Mouse (Mus musculus) neural tube, embryonic 15.5 days (tissue): ENCODE results near the gene Donson. TPM values are rescaled to one million over a fixed set of nuclear protein-coding genes. Genes with fewer than 3 reads are reported as not detected.

Experiments used
- ATAC-seq: fragments of 200-750 bp; cut with Nextera tagmentation; 2 replicates; pipeline ENCODE4 v1.8.0; 2017; ENCODE audit warnings: mild to moderate bottlenecking, moderate TSS enrichment, moderate library complexity; ENCODE audit not compliant: low FRiP score
- H3K27ac ChIP-seq: fragments of 300-500 bp; sonication (generic); replicated peaks from 2 replicates; pipeline ENCODE4 v1.5.1; 2015; ENCODE audit warnings: mild to moderate bottlenecking, inconsistent platforms
- H3K27me3 ChIP-seq: fragments of 300-500 bp; sonication (generic); replicated peaks from 2 replicates; pipeline ENCODE4 v1.6.1; 2015; ENCODE audit warnings: inconsistent platforms
- H3K36me3 ChIP-seq: fragments of 300-500 bp; sonication (generic); 2 replicates; pipeline ENCODE4 v1.6.1; 2015; ENCODE audit warnings: inconsistent platforms
- H3K4me1 ChIP-seq: fragments of 300-500 bp; sonication (generic); 2 replicates; pipeline ENCODE4 v1.6.1; 2015; ENCODE audit warnings: inconsistent platforms
- H3K4me2 ChIP-seq: fragments of 300-500 bp; sonication (generic); 2 replicates; pipeline ENCODE4 v1.6.1; 2015; ENCODE audit warnings: inconsistent platforms, mild to moderate bottlenecking, moderate library complexity
- H3K4me3 ChIP-seq: fragments of 300-500 bp; sonication (generic); replicated peaks from 2 replicates; pipeline ENCODE4 v1.5.1; 2015; ENCODE audit warnings: mild to moderate bottlenecking, inconsistent platforms
- H3K9ac ChIP-seq: fragments of 300-500 bp; sonication (generic); replicated peaks from 2 replicates; pipeline ENCODE4 v1.6.1; 2015; ENCODE audit warnings: mild to moderate bottlenecking, inconsistent platforms
- H3K9me3 ChIP-seq: fragments of 300-500 bp; sonication (generic); replicated peaks from 2 replicates; pipeline ENCODE4 v1.6.1; 2016; ENCODE audit warnings: inconsistent platforms
- WGBS: fragments of 180-500 bp; shearing (Covaris S2); methylation state at CpG from one replicate; pipeline ENCODE4 v1.1.7; 2015; ENCODE audit warnings: mixed read lengths; 5-methylcytosine and 5-hydroxymethylcytosine counted together
- polyA plus RNA-seq: library from polyadenylated mRNA; unstranded; fragments of >200 nt; fragmentation: Nextera tagmentation; extraction: Ambion mirVana; gene quantifications from 2 replicates; pipeline ENCODE4 v1.2.1, GENCODE M21; 2015

Gene Donson
- 19.4 and 21.7 TPM in 2 replicates for polyA plus RNA-seq

DNA sequence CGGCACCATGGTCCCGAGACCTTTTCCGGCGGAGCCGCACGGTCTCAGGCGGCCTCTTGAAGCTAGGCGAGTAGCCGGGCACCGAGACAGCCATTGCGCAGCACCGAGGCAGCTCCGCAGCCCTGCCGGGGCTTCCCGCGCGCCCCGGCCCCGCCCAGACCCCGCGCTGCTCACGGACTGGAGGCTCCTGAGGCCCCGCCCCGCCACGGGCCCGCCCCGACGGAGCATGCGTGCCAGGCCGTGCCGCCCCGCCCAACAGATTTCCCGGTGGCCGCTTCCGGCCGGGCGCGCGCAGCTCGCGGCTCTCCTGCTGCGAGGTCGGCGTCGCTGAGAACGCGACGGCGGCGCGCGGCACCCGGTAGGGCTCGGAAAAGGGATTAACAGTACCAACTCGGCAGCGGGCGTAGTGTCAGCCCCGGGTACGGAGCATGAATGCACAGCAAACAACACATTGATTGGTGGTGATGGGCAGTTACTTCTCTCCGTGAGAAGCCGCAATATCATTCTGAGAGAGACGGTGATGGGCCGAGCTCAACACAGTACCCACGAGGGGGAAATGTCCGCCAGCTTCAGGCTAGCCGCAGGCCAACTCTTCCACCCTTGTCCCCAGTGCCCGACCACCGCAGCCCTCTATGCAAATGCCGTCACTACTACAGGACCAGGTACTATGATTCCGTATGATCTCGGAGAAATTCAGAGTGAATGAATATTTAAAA is at the start of gene Donson:
Gene Donson, minus strand, starts transcription at position 152 of the 716 bp plus-strand sequence.
- WGBS, result under 1% methylated on average over 60 of the region's 71 CpGs

DNA sequence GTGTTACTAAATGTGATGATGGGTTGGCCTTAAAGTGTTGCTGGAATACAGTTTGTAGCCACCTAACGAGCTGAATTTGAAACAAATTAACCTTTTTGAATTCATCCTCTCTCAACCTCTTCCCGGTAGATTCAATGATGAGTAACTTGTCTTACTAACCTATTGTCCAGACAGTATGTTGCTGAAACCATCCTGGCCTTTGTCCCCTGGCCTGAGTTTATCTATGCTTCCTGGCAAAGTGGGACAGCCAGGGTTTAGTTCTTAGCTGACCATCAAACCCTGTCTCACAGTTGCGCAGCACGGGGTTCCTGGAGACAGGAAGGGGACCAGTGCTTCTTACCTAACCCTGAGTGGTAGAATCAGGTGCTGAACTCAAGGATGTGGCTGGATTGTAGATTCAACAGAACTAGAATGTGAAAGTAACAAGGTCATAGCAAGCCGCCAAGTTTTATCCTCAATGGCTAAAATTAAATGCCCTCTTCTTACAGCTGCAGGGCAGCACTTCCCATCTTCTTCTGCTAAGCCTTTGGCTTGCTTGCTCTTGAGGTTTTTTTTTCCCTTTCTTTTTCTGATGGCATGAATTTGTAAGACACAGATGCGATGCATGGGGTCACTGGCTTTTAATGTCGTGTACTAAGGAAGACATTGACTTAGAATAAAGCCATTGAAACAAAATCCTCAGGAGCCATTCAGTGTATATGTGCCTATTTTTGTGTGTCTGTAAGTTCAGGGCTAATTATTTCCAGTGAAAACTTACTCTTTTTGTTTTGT is 47.7 kb upstream of the Donson start:
- Histone ChIP-seq H3K27me3 (no peaks in the 10 kb centered on the region), H3K9ac (no peak overlapping the region), H3K27ac (no peak overlapping the region), H3K9me3 (no peaks in the 10 kb centered on the region), H3K4me1 (peaks cover 76% of the 10 kb centered on the region), H3K36me3 (no peaks in the 10 kb centered on the region), H3K4me2 (no peak overlapping the region), H3K4me3 (no peak overlapping the region)
- ATAC-seq, result no peak
- 72% methylated on average over 7 of the region's 7 CpGs for WGBS

More for the DNA sequence above, at the start of gene Donson:
- peak within 1 kb of the TSS; percentile 93 for H3K9ac ChIP-seq
- H3K36me3 ChIP-seq, result peaks cover 26% of the 10 kb centered on the region
- H3K4me1 ChIP-seq, result peaks cover 24% of the 10 kb centered on the region
- no peaks in the 10 kb centered on the region for H3K27me3 ChIP-seq
- peak; percentile 99 for ATAC-seq
- no peaks in the 10 kb centered on the region for H3K9me3 ChIP-seq
- peak within 1 kb of the TSS; percentile 92 for H3K27ac ChIP-seq
- H3K4me3 ChIP-seq, result peak within 1 kb of the TSS; percentile 96
- H3K4me2 ChIP-seq, result peak within 1 kb of the TSS; percentile 70

DNA sequence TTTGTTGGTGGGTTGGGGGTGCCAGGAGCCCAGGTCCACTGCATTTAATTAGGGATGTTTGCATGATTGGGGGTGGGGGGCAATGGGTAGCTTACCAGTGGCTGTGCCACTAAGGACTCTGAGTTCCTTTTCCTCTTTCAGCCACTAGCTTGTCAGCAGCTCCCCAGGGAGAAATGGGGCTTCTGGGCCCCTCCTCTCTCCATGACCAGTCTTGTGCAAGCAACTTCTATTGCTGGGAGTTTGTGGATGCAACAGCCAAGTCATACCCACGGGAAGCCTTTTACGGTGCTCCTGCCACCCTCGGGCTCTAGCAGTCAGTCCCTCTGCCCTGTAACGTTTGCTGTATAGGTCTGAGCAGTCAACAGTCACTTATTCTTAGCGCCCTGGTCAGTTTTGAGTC is 46.2 kb upstream of the Donson start:
- Histone ChIP-seq H3K9me3 (no peaks in the 10 kb centered on the region), H3K4me2 (no peak overlapping the region), H3K9ac (no peak overlapping the region), H3K27ac (no peak overlapping the region), H3K4me3 (no peak overlapping the region), H3K36me3 (no peaks in the 10 kb centered on the region), H3K27me3 (no peaks in the 10 kb centered on the region), H3K4me1 (peaks cover 67% of the 10 kb centered on the region)
- 57% methylated on average over 5 of the region's 5 CpGs for WGBS
- no peak for ATAC-seq

DNA sequence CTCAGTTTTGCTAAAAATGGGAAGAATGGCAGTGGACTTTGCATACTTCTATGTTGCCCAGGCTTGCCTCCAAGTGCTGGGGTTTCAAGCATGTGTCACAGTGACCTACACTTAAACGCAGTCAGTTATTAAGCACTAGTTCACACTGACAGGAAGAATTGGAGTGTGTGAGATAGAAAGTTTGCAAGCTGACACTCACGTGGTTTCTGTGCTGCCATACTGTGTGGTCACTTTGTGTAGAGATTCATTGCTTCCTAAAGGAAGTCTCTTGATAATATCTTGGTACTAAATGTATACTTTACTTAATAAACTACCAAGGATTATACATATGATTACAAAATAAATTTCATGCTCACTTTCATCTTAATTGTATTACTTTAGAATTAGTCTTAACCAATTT is 44.2 kb upstream of the Donson start:
- Histone ChIP-seq H3K4me1 (peaks cover 59% of the 10 kb centered on the region), H3K36me3 (no peaks in the 10 kb centered on the region), H3K27me3 (no peaks in the 10 kb centered on the region), H3K4me3 (no peak overlapping the region), H3K9ac (no peak overlapping the region), H3K4me2 (no peak overlapping the region), H3K9me3 (no peaks in the 10 kb centered on the region), H3K27ac (no peak overlapping the region)
- ATAC-seq, result no peak
- WGBS, result 71% methylated on average over 2 of the region's 2 CpGs

DNA sequence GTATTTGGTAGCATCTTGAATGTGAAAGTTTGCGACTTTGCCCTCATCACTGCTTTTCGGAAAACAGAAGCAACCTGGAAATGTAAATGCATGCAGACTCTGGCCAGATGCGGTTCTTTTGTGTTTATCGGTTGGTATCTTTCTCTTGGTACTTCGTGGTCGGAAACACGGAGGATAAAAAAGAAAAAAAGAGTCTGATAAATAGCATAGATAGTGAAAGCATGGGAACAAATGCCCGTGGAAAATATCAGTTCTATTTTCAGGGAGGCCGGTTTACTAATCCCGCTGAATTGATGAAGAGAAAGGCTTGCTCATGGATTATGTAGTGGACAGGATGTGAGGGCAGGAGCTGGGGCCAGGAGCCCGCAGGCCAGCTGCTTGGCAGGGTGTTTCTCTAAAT is 41.9 kb upstream of the Donson start:
- WGBS, result under 1% methylated on average over 11 of the region's 11 CpGs
- Histone ChIP-seq H3K27ac (peak overlapping the region; percentile 98), H3K36me3 (no peaks in the 10 kb centered on the region), H3K9ac (peak overlapping the region; percentile 78), H3K4me2 (peak overlapping the region; percentile 71), H3K4me3 (peak overlapping the region; percentile 84), H3K9me3 (no peaks in the 10 kb centered on the region), H3K27me3 (no peaks in the 10 kb centered on the region), H3K4me1 (peaks cover 57% of the 10 kb centered on the region)
- no peak for ATAC-seq

DNA sequence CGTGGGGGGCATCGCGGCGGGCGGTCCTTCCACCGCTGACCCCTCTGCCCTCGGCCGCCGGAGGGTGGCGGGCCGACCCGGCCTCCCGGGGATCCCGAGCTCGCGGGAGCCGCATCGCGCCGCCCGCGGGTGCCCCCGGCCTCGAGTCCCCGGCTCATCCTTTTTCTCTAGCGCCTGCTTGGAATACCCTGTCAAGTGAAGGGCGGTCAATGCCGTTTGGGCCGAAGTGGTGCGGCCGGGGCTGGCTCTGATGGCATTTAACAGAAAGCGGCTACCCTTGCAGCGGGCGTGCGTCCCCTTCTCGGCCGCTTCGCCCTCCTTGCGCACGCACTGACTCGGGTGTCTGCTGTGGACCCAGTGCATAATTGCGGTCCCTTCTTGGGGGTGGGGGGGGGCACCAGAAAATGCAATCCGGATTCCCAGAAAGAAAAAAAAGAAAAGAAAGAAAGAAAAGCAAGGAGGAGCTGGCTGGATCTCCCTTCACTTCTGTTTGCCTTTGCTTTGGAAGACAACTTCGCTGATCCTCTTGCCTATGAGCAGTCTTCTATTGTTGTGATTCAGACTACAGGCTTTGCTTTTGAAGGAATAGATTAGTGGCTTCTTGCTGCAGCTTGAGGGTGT is 41.4 kb upstream of the Donson start:
- peak; percentile 2; the same call in 1 of the 2 replicates for ATAC-seq
- Histone ChIP-seq H3K4me3 (peak overlapping the region; percentile 84), H3K4me2 (peak overlapping the region; percentile 71), H3K9me3 (no peaks in the 10 kb centered on the region), H3K27ac (peak overlapping the region; percentile 98), H3K9ac (peak overlapping the region; percentile 78), H3K4me1 (peaks cover 52% of the 10 kb centered on the region), H3K36me3 (no peaks in the 10 kb centered on the region), H3K27me3 (no peaks in the 10 kb centered on the region)
- WGBS, result under 1% methylated on average over 41 of the region's 44 CpGs

DNA sequence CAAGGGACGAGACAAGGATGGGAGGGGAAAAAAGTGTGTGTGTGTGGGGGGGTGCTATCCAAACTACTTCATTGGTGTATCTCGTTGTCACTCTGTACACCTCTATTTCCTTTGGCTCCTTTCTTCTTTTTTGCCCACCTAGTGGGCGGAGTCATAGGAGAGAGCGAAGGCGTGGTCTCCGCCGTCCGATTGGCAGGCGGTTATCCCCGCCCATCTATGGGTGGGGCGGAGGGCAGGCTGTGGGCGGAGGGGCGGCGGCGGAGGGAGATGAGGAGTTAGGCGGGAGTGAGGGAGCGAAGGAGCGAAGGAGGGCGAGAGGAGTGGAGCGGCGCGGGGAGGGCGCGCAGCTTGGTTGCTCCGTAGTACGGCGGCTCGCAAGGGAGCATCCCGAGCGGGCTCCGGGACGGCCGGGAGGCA is 40.5 kb upstream of the Donson start, which contains the start of gene Itsn1:
Gene Itsn1, plus strand, starts transcription at position 216 of the 417 bp plus-strand sequence.
- H3K36me3 ChIP-seq, result 0 out of 2 replicates have a peak, but pooled peaks cover 3% of the 10 kb centered on the region

DNA sequence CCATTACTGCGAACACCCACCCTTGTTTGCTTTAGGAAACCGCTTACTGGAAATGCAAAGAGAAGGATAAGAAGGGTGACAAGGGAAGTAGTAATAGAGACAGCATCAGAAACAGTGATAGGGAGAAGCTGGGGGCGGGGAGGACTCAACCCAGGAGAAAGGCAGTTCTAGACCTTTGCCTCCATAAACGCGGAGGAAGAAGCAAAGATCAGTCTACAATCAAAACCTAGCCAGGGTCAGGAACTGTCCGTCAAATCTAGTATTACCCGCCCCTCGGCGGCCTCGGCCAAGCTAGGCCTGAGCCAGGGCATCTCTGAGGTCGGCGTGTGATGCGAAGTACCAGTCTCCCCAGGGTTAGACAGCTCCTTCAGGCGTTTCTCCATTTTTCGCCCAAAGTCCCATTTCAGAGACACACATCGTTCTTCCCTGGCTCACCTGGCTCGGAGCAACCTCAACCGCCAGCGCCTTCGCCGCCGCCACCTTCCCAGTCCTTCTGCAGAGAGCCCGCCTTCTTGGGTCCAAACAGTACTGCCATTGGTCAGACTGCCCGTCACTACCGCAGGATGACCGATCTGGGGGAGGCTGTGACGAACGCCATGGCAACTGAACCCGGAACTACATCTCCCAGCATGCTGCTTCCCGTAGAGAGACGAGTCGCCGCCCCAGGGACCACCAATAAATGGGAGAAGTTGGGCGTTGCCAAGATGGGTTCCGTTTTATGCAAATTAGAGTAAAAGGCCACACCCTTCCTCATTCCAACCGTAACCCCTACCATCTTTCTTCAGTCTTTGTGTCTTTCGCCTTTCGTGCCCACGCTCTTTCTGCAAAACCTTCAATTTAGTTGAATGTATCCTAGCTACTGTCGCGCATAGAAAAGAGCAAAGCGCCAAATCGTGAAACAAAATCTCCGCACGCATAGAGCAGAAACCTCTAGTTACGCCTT is 39.8 kb upstream of the Donson start, which contains the start of gene Cryzl1:
Gene Cryzl1, minus strand, starts transcription at position 853 of the 943 bp plus-strand sequence.
- Histone ChIP-seq H3K27me3 (no peaks in the 10 kb centered on the region), H3K4me1 (peaks cover 41% of the 10 kb centered on the region), H3K9ac (peak within 1 kb of the TSS; percentile 78), H3K9me3 (no peaks in the 10 kb centered on the region), H3K4me3 (peak within 1 kb of the TSS; percentile 84), H3K4me2 (peak within 1 kb of the TSS; percentile 71), H3K36me3 (0 out of 2 replicates have a peak, but pooled peaks cover 4% of the 10 kb centered on the region), H3K27ac (peak within 1 kb of the TSS; percentile 98)
- ATAC-seq, result peak; percentile 94
- under 1% methylated on average over 46 of the region's 46 CpGs for WGBS

More for the DNA sequence above, 40.5 kb upstream of the Donson start, which contains the start of gene Itsn1:
- Histone ChIP-seq H3K9ac (peak within 1 kb of the TSS; percentile 78), H3K4me2 (peak within 1 kb of the TSS; percentile 71), H3K4me3 (peak within 1 kb of the TSS; percentile 84), H3K4me1 (peaks cover 43% of the 10 kb centered on the region), H3K9me3 (no peaks in the 10 kb centered on the region), H3K27me3 (no peaks in the 10 kb centered on the region), H3K27ac (peak within 1 kb of the TSS; percentile 98)
- WGBS, result under 1% methylated on average over 23 of the region's 33 CpGs
- ATAC-seq, result peak; percentile 94

DNA sequence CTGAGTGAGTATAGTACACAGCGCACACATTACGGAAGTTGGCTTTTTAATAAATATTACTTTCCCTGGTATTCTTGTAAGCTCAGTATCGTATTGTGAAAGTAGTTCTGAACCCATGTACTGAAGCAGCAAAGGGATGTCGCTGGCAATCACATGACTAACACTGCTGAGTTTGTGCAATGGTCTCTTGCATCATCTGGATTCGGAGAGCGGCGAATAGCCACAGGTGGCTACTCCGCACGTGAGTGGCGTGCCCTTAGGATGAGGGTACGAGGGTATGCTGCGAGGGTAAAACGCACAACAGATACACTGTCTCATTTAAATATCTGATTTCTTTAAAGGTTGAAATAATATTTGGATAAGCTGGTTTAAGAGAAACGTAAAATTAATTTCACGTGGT is 38.9 kb upstream of the Donson start:
- Histone ChIP-seq H3K9me3 (no peaks in the 10 kb centered on the region), H3K4me1 (peaks cover 37% of the 10 kb centered on the region), H3K4me2 (peak overlapping the region; percentile 64), H3K36me3 (0 out of 2 replicates have a peak, but pooled peaks cover 4% of the 10 kb centered on the region), H3K27me3 (no peaks in the 10 kb centered on the region), H3K9ac (peak overlapping the region; percentile 71), H3K4me3 (peak overlapping the region; percentile 84), H3K27ac (peak overlapping the region; percentile 98; the same call in 1 of the 2 replicates)
- ATAC-seq, result no peak
- WGBS, result 80% methylated on average over 15 of the region's 15 CpGs

DNA sequence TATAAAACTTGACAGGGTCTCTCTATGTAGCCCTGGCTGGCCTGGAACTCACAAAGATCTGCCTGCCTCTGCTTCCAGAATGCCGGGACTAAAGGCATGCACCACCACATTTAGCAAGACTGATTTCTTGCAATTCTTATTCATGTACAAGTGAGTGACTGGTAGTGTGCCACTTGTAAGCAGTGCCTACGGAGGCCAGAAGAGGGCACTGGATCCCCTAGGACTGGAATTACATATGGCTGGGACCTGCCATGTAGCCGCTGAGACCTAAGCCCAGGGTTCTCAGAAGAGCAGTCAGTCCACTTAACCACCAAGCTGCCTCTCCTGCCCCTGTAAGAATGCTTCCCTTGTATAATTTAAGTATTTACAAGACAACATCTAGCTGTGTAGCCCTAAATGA is 35.7 kb upstream of the Donson start:
- Histone ChIP-seq H3K36me3 (peaks cover 17% of the 10 kb centered on the region; the same call in 1 of the 2 replicates), H3K4me3 (no peak overlapping the region), H3K9me3 (no peaks in the 10 kb centered on the region), H3K9ac (no peak overlapping the region), H3K27ac (no peak overlapping the region), H3K4me1 (peaks cover 21% of the 10 kb centered on the region), H3K4me2 (no peak overlapping the region), H3K27me3 (no peaks in the 10 kb centered on the region)
- no peak for ATAC-seq
- WGBS, result 49% methylated on average over 3 of the region's 3 CpGs
